Mouse (Mus musculus) spleen, postnatal 10 days (tissue): ENCODE results near the gene Ndufb5.
"Not testable (repeated sequence)": the region's sequence is repeated elsewhere in the genome, so short reads cannot be mapped to it uniquely, and the experiment has no call there.

Experiments
- DNase-seq, 2 experiments: peaks; one replicate each; pipeline ENCODE4 v3.0.0; 2021 to 2022; ENCODE audit warnings: low spot score in 2 of 2

The Ndufb5 gene

DNA sequence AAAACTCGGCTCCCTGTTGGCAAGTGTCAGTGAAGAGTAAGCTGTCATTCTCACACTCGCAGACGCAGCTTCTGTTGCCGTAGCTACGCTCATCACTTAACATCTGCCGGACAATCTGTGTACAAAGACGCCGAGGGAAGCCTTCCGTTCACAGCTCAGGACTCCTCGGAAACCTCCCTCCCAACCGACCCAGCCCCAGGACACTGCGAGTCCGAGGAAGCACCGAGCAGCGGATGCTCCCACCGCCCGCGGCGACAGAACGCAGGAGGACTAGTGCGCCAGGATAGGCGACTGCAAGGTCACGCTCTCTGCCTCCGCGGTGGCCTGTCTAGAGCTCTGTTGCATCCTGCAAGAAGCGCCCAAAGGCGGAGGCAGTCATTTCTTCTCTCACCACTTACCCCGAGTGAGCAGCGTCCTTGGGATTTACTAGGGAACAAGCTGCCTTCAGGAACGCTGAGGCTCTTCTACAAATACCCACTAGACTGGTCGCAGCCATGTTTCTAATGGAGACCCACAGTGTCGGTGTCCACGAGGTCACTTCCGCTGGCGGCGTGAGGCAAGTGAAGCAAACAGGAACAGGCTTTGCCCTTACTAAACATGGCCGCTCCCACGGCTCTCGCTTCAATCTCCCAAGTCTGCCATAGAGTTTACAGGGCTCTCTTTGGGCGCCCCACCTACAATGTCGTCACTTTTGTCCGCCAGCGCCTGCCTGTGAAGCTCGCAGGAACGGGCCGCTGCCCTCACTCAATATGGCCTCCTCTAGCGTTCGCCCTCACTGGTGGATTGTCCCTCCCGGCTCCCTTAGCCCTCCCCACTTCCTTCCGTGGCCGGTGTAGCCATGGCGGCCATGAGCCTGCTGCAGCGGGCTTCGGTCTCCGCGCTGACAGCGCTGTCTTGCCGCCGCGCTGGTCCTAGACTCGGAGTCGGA, at the start of gene Ndufb5:
TSS of gene Ndufb5 (plus strand) at position 747 of the 928 bp plus-strand sequence.
- DNase-seq, result peak; percentile 93 to 96

DNA sequence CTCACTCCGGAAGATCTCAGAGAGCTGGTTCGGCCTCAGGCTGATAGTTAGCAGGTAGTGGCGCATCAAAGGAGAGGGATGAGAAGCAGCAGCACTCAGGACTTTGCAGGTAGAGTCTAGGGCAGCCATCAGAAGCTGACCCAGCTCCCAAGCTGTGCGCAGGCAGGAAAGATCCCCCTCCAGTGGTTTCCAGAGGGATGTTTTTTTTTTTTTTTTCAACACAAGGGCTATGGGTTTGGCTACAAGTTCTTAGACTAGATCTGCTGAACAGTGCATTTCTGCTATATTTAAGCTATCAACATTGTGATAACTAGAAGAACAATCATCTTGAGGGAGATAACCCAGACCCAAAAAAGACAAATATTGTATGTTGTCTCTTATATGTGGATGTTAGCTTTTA, 49.6 kb upstream of the Ndufb5 start:
- no peak for DNase-seq

- no peak for DNase-seq
These were observed 47.2 kb upstream of the Ndufb5 start for GRCm38 (mm10) chr3:32689567-32689999.

GRCm38 (mm10) chr3:32690008-32690407, 46.8 kb upstream of the Ndufb5 start:
- no peak for DNase-seq

DNA sequence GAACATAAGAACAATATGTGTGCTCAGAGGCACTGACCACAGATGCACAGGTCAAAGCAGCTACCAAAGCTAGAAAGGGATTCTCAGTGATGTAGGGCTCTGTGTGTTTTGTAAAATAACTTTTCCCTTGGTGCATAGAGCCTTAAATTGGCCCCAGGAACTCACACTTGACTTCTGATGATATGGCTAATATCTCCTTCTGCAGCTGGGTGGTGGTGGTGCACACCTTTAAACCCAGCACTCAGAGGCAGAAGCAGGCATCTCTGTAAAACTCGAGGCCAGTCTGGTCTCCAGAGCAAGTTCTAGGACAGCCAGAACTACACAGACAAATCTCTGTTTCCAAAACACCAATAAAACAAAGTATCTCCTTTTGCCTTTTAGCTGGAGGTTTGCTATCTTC, 45.9 kb upstream of the Ndufb5 start:
- no peak for DNase-seq

- DNase-seq, result no peak
These were observed 44.9 kb upstream of the Ndufb5 start for GRCm38 (mm10) chr3:32691841-32692240.

DNA sequence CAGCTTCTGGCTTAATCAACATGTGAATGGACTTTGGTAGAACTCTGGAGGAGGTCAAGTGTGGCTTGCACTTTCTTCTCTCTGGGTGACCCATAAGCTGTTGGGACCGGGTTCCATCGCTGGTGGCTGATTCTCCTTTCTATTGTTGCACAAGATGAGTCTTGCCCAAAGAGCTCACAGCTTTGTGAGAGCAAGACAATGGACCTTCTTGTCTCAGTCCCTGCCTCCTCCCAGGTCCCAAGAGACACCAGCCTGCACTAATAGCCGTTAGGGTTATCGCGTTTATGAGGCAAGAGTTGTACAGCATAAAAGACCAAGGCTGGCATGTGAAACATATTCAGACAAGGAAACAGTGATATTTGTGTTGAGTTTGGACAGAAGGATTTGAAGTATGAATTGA, 42.6 kb upstream of the Ndufb5 start:
- no peak for DNase-seq

DNA sequence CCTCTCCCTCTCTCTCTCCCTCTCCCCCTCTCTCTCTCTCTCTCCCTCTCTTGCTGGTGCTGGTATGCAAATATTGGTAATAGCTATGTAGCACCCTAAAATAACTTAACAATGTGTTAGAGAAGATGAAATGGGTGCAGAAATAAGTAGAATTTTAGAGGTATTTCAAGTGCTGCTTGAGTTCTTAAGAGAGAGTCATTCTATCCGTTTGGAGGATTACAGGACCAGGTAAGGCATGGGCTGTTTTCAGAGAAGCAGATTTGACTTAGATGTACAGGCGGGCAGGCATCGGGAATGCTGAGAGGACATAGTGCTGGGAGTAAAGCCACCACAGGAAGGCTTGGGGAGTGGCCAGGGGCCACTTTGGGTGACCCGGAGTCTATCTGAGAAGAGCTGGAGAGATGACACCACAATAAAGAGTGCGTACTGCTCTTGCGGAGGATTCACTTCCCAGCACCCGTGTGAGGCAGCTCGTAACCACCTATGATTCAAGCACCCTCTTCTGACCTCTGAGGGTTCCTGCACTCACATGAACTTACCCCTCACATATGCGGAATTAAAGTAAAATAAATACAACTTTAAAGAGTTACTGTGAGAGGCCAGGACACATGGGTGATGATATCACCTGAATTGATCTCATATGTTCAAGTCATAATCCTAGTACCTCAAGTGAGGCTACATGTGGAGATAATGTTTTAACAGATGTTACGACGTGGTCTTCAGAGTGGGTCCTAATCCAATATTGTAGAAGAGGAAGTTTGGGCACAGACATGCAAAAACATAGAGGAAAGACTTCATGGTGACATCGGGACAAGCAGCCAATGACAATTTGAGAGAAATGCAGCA, 41.8 kb upstream of the Ndufb5 start:
- no peak for DNase-seq

GRCm38 (mm10) chr3:32695583-32695980, 41.2 kb upstream of the Ndufb5 start:
- no peak for DNase-seq

DNA sequence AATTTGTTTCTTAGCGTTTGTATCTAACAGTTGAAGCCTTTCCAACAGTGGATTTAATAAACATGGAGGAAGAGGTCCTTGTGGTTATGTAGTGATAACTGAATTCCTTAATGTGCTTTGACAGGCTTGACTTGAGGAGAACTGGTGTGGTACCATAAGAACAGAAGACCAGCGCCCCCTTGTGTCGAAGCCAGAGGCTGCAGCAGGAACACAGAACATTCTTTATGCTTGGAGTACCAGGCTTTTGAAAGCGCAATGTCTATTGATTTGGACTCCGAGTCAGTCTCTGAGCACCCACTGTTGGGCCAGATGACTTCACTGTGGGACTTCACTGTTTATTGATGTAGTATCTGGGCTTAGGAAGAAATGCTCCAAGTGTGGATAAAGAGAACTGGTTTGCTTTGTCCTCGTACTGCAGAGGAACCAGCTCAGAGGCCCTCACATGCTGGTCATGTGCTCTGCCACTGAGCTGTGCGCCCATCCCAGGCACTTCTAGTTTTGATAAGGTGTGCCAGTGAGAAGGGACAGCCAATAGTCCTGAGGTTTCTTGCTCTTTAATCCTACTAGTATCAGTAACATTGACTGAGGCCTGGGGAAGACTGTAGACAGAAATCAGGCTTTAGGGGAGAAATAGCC, 38.4 kb upstream of the Ndufb5 start:
- peak; percentile 74 to 90 for DNase-seq

GRCm38 (mm10) chr3:32704021-32704420, 32.8 kb upstream of the Ndufb5 start:
- DNase-seq, result not testable (repeated sequence)

GRCm38 (mm10) chr3:32704632-32705031, 32.2 kb upstream of the Ndufb5 start:
- not testable (repeated sequence) for DNase-seq

DNA sequence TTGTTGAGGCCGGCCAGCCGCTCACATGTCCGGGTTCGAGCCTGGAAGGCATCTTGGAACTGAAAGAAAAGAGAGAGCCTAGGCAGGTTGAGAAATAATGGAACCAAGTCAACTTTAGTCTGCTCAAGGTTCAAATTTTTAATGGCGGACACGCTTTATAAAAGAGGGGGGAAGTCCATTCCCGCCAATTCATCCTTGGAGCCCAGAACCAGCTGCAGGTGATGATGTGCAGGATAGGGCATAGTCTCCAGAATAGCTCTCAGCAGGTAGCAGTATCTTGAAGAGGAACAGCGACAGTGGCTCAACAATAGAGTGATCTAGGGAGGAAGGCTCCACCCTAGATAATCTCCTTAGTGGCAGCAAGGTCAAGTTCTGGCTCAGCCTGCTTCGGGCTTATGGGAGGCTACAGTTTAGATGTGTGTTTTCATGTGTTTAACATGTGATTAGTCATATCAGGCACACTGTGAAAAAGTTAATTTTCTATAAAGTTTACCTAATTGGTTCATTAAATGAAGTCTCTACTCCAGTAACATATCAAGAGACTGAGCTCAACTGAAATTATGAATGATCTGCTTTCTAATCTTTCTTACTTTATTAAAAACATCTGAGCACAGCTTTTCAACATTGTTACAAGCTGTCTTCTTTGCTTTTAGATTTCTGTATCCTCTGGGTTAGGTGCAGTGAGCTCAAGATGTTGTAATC, 31.0 kb upstream of the Ndufb5 start, which contains the start of gene Actl6a:
TSS of gene Actl6a (plus strand) at position 652 of the 702 bp plus-strand sequence.
- DNase-seq, result not testable (repeated sequence)

DNA sequence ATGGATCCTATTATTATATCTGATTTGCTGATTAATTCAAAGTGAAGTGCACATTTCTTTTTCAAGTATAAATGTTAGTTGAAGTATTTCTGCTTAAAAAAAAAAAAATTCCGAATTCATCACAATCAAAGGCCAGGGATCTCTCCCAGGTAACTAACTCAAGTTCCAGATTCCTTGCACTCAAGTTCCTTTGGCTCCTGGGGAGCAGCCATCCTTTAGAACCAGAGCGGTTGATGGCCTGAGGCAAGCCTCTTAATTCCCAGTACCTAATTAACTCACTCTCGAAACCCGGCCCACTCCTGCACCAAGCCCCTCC, 28.8 kb upstream of the Ndufb5 start:
- no peak for DNase-seq

GRCm38 (mm10) chr3:32708368-32709231, 28.2 kb upstream of the Ndufb5 start:
- peak; percentile 97 to 100 for DNase-seq

DNA sequence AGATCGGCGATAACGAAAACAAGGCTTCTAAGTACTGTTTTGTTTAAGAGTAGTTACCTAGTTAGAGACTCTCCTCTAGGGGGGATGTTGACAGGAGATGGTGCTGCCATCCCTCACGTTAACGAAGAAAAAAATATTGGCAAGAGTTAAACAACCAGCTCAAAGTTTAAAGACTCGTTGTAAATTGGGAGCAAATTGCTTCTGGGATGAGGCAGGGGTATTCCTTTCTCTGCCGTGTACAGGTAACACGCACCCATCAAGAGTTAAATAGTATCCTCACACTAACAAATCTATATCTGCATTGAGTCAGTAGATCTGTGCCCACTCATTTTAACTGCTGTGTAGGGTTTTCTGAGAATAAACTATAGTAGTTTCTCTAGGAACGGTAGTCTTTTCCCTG, 27.4 kb upstream of the Ndufb5 start:
- DNase-seq, result no peak

- no peak for DNase-seq
These were observed 23.1 kb upstream of the Ndufb5 start for GRCm38 (mm10) chr3:32713711-32714110.

- DNase-seq, result not testable (repeated sequence)
These were observed 19.4 kb upstream of the Ndufb5 start for GRCm38 (mm10) chr3:32717403-32717802.

- no peak for DNase-seq
These were observed 18.5 kb upstream of the Ndufb5 start for GRCm38 (mm10) chr3:32718271-32718670.

GRCm38 (mm10) chr3:32724191-32724590, 12.6 kb upstream of the Ndufb5 start:
- DNase-seq, result no peak
